Mouse (Mus musculus): ENCODE measurements around the gene Map3k5. TPM values are rescaled to one million over a fixed set of nuclear protein-coding genes. Genes with fewer than 3 reads are reported as not detected.

Map3k5 gene
- total RNA-seq, 2 experiments from 2014 or later: 46.4 to 56.3 TPM

Other genes with a start within 250 kb of the Map3k5 start
- under 1 TPM; 0.32 to 0.73 TPM for gene Il20ra, start 221.9 kb upstream of the Map3k5 start, total RNA-seq (2021)
- gene Slc35d3, start 83.0 kb upstream of the Map3k5 start, total RNA-seq (2021): 1 to 10 TPM in 1 of 2 experiments, under 1 TPM in 1; 0.85 to 5.2 TPM
- 10 to 100 TPM; 24.3 to 27.1 TPM for gene Pex7, start 26.8 kb upstream of the Map3k5 start, total RNA-seq (2021)
- gene Map7, start 214.0 kb downstream of the Map3k5 start, total RNA-seq (2021): 100 to 1,000 TPM in 1 of 2 experiments, 10 to 100 TPM in 1; 97.9 to 111 TPM

Data from left cerebral cortex, postnatal 25 days (tissue).